In the genomic region with DNA sequence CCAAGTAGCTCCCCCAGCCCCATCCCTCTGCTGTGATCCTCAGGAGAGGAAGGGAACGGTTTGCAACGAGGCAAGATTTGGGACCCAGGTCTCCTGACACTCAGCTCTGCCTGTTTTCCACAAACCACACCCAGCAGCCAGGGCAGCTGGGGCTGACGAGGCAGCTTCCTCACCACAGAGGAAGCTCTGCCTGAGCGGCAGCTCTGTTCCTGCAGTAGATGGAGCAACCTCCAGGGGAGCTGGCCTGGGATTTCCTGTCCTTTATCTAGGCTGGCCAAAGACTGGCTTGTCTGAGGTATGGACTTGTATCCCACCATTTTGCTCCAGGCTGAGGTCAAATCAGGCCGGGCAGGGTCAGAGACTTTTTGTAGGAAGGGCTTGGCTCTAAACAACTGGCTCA, we compare ENCODE assay signal across 8 mouse cellular contexts. TPM values are rescaled to one million over a fixed set of nuclear protein-coding genes. Genes with fewer than 3 reads are reported as not detected.
A peak's percentile ranks its signal among the peaks of the same experiment; 100 is the strongest.
DNase-seq lines count a peak whose midpoint lies in the region; ATAC-seq and TF ChIP-seq lines count a peak whose summit lies in the region.

No protein-coding gene starts in this region.

- peaks cover 4% of the 10 kb centered on the region; the same call in 1 of the 2 replicates for H3K4me1 ChIP-seq in spleen, adult 2 months (ENCODE audit: control insufficient read depth, insufficient read depth, insufficient read length)
- H3K4me1 ChIP-seq in heart, embryonic 12.5 days (replicated peaks), result peaks cover 81% of the 10 kb centered on the region
- H3K4me1 ChIP-seq in liver, adult 2 months (ENCODE audit: control insufficient read depth, insufficient read depth, low read length), result peaks cover 2% of the 10 kb centered on the region; the same call in 1 of the 2 replicates
- H3K4me1 ChIP-seq in olfactory bulb, adult 2 months (ENCODE audit: control insufficient read depth, insufficient read depth, low read length), result peaks cover 40% of the 10 kb centered on the region
- H3K4me1 ChIP-seq in forebrain, embryonic 16.5 days (replicated peaks; ENCODE audit: control insufficient read depth, insufficient read depth, low read length), result no peaks in the 10 kb centered on the region

- WGBS in spleen, adult 2 months, result 46% methylated on average over 5 of the region's 5 CpGs
- 43% methylated on average over 5 of the region's 5 CpGs for WGBS in heart, embryonic 12.5 days
- 71% methylated on average over 5 of the region's 5 CpGs for WGBS in liver, adult 2 months
- WGBS in olfactory bulb, adult 2 months, result 36% methylated on average over 5 of the region's 5 CpGs
- WGBS in forebrain, embryonic 16.5 days, result 64% methylated on average over 5 of the region's 5 CpGs

- no peaks in the 10 kb centered on the region for H3K9me3 ChIP-seq in heart, embryonic 12.5 days (replicated peaks)
- no peaks in the 10 kb centered on the region for H3K9me3 ChIP-seq in forebrain, embryonic 16.5 days (ENCODE audit: control insufficient read depth, low read length)

- TF ChIP-seq CTCF in spleen, adult 2 months (IDR thresholded peaks at IDR 0.05; ENCODE audit: extremely low read depth, insufficient read depth, insufficient read length, insufficient replicate concordance), result no peak
- peak; percentile 19; the same call in 1 of the 2 replicates for TF ChIP-seq CTCF in liver, adult 2 months (IDR thresholded peaks at IDR 0.05; ENCODE audit: low read depth, low read length)
- no peak for TF ChIP-seq CTCF in olfactory bulb, adult 2 months (IDR thresholded peaks at IDR 0.05; ENCODE audit: insufficient read depth, low read depth, low read length)

- DNase-seq in spleen, adult 2 months (ENCODE audit: low read depth in 1 of 2, low spot score in 2 of 2), result no peak
- DNase-seq in spleen, postnatal 10 days (ENCODE audit: low spot score in 2 of 2), result no peak
- DNase-seq in liver, adult 2 months (ENCODE audit: extremely low read depth, low read depth, low spot score), result peak; percentile 6
- no peak for DNase-seq in layer of hippocampus, postnatal 14 days (ENCODE audit: low spot score in 2 of 2)
- no peak for DNase-seq in cerebellum, adult 11 months

- no peak overlapping the region for H3K9ac ChIP-seq in heart, embryonic 12.5 days
- H3K9ac ChIP-seq in liver, adult 2 months (ENCODE audit: low read depth, low read length), result no peak overlapping the region
- no peak overlapping the region for H3K9ac ChIP-seq in forebrain, embryonic 16.5 days (replicated peaks; ENCODE audit: low read depth, low read length)

- TF ChIP-seq POLR2A in spleen, adult 2 months (IDR thresholded peaks at IDR 0.05; ENCODE audit: low read depth, low read length), result no peak
- TF ChIP-seq POLR2A in liver, adult 2 months (IDR thresholded peaks at IDR 0.05; ENCODE audit: extremely low read depth, insufficient read depth, low read length), result no peak
- TF ChIP-seq POLR2A in olfactory bulb, adult 2 months (IDR thresholded peaks at IDR 0.05; ENCODE audit: insufficient read depth, low read depth, low read length), result no peak

- no peaks in the 10 kb centered on the region; the same call in 1 of the 2 replicates for H3K79me2 ChIP-seq in liver, adult 2 months (ENCODE audit: control insufficient read depth, insufficient read depth, low read length)

- H3K27me3 ChIP-seq in spleen, adult 2 months (ENCODE audit: control insufficient read depth, insufficient read depth, low read length), result no peaks in the 10 kb centered on the region
- no peaks in the 10 kb centered on the region for H3K27me3 ChIP-seq in heart, embryonic 12.5 days (replicated peaks)
- H3K27me3 ChIP-seq in liver, adult 2 months (ENCODE audit: control insufficient read depth, insufficient read depth, low read length), result no peaks in the 10 kb centered on the region
- peaks cover 3% of the 10 kb centered on the region; the same call in 1 of the 2 replicates for H3K27me3 ChIP-seq in forebrain, embryonic 16.5 days (replicated peaks; ENCODE audit: control insufficient read depth, insufficient read depth, low read length)

- H3K4me3 ChIP-seq in spleen, adult 2 months (ENCODE audit: extremely low read depth, insufficient read depth, insufficient read length), result no peak overlapping the region
- H3K4me3 ChIP-seq in heart, embryonic 12.5 days, result no peak overlapping the region
- H3K4me3 ChIP-seq in liver, adult 2 months (ENCODE audit: insufficient read depth, low read depth, low read length), result no peak overlapping the region
- no peak overlapping the region for H3K4me3 ChIP-seq in olfactory bulb, adult 2 months (ENCODE audit: insufficient read depth, low read depth, low read length)
- no peak overlapping the region for H3K4me3 ChIP-seq in forebrain, embryonic 16.5 days (replicated peaks; ENCODE audit: low read length)

- no peaks in the 10 kb centered on the region for H3K36me3 ChIP-seq in spleen, adult 2 months (ENCODE audit: control insufficient read depth, insufficient read depth, low read length)
- H3K36me3 ChIP-seq in heart, embryonic 12.5 days, result no peaks in the 10 kb centered on the region
- H3K36me3 ChIP-seq in liver, adult 2 months (ENCODE audit: control insufficient read depth, insufficient read depth, low read length), result no peaks in the 10 kb centered on the region
- H3K36me3 ChIP-seq in forebrain, embryonic 16.5 days (ENCODE audit: control insufficient read depth, insufficient read depth), result no peaks in the 10 kb centered on the region

- no peak for ATAC-seq in heart, embryonic 12.5 days (ENCODE audit: insufficient number of reproducible peaks, low FRiP score)
- no peak for ATAC-seq in forebrain, embryonic 16.5 days

- peak overlapping the region; percentile 22; the same call in 1 of the 2 replicates for H3K27ac ChIP-seq in spleen, adult 2 months (ENCODE audit: insufficient read depth, low read length)
- peak overlapping the region; percentile 43; the same call in 1 of the 2 replicates for H3K27ac ChIP-seq in heart, embryonic 12.5 days (ENCODE audit: poor library complexity, severe bottlenecking)
- peak overlapping the region; percentile 75 for H3K27ac ChIP-seq in liver, adult 2 months (replicated peaks; ENCODE audit: insufficient read depth, low read depth, low read length)
- H3K27ac ChIP-seq in olfactory bulb, adult 2 months (ENCODE audit: insufficient read depth, low read depth, low read length), result peak overlapping the region; percentile 69
- H3K27ac ChIP-seq in forebrain, embryonic 16.5 days (ENCODE audit: low read length), result no peak overlapping the region

- no peak overlapping the region for H3K4me2 ChIP-seq in heart, embryonic 12.5 days
- no peak overlapping the region for H3K4me2 ChIP-seq in forebrain, embryonic 16.5 days (ENCODE audit: low read length)

RNA-seq across cellular contexts. Expression of a gene that starts 46.2 kb away (rescaled TPM):
- polyA plus RNA-seq in spleen, adult 2 months (2012; rRNA removed), result 7.2 and 7.7 TPM in 2 replicates
- 19.8 and 19.9 TPM in 2 replicates for polyA plus RNA-seq in heart, embryonic 12.5 days (2016; fragmentation: Nextera tagmentation; extraction: Ambion mirVana)
- 6.8 and 8.4 TPM in 2 replicates for total RNA-seq in liver, adult 2 months (2014; rRNA removed)
- polyA plus RNA-seq in liver, adult 2 months (2012; rRNA removed), result 8.3 TPM in 2 replicates
- not detected in 2 replicates for polyA plus RNA-seq in olfactory bulb, adult 2 months (2012; ENCODE audit: insufficient read depth, insufficient read length, low replicate concordance, missing spikeins)
- polyA plus RNA-seq in forebrain, embryonic 16.5 days (2015; fragmentation: Nextera tagmentation; extraction: Ambion mirVana), result 3.7 and 6.1 TPM in 2 replicates
- 1 to 10 TPM; 7.9 to 9.1 TPM for total RNA-seq in layer of hippocampus, postnatal 14 days (2021)
